Mouse (Mus musculus) hindbrain, embryonic 13.5 days (tissue): Measurements from ENCODE around the gene Aes. TPM values are rescaled to one million over a fixed set of nuclear protein-coding genes. Genes with fewer than 3 reads are reported as not detected.

Experiments used
- ATAC-seq: fragments of 200-750 bp; cut with Nextera tagmentation; 2 replicates; pipeline ENCODE4 v1.8.0; 2017; ENCODE audit warnings: moderate TSS enrichment; ENCODE audit not compliant: low FRiP score
- H3K27ac ChIP-seq: fragments of 300-500 bp; sonication (generic); 2 replicates; pipeline ENCODE4 v1.5.1; 2015; ENCODE audit warnings: inconsistent platforms, mild to moderate bottlenecking, moderate library complexity
- H3K27me3 ChIP-seq: fragments of 300-500 bp; sonication (generic); 2 replicates; pipeline ENCODE4 v1.6.1; 2015; ENCODE audit warnings: mild to moderate bottlenecking, inconsistent platforms
- H3K36me3 ChIP-seq: fragments of 300-500 bp; sonication (generic); 2 replicates; pipeline ENCODE4 v1.6.1; 2015; ENCODE audit warnings: mild to moderate bottlenecking, inconsistent platforms
- H3K4me1 ChIP-seq: fragments of 300-500 bp; sonication (generic); replicated peaks from 2 replicates; pipeline ENCODE4 v1.6.1; 2015; ENCODE audit warnings: inconsistent platforms
- H3K4me2 ChIP-seq: fragments of 300-500 bp; sonication (generic); 2 replicates; pipeline ENCODE4 v1.6.1; 2015; ENCODE audit warnings: inconsistent platforms, mild to moderate bottlenecking, moderate library complexity
- H3K4me3 ChIP-seq: fragments of 300-500 bp; sonication (generic); 2 replicates; pipeline ENCODE4 v1.5.1; 2015; ENCODE audit warnings: mild to moderate bottlenecking, inconsistent platforms
- H3K9ac ChIP-seq: fragments of 300-500 bp; sonication (generic); 2 replicates; pipeline ENCODE4 v1.6.1; 2015; ENCODE audit warnings: mild to moderate bottlenecking, inconsistent platforms
- H3K9me3 ChIP-seq: fragments of 300-500 bp; sonication (generic); 2 replicates; pipeline ENCODE4 v1.6.1; 2016; ENCODE audit warnings: inconsistent platforms
- WGBS: fragments of 180-500 bp; shearing (Covaris S2); methylation state at CpG from one replicate; pipeline ENCODE4 v1.1.7; 2015; 5-methylcytosine and 5-hydroxymethylcytosine counted together
- polyA plus RNA-seq: library from polyadenylated mRNA; unstranded; fragments of >200 nt; fragmentation: Nextera tagmentation; extraction: Ambion mirVana; gene quantifications from 2 replicates; pipeline ENCODE4 v1.2.1, GENCODE M21; 2015

The Aes gene
- polyA plus RNA-seq, 1 experiment from 2014 or later, result 545 TPM

- H3K4me1 ChIP-seq, result peaks cover 27% of the 10 kb centered on the region
- H3K4me3 ChIP-seq, result no peak overlapping the region
- H3K36me3 ChIP-seq, result peaks cover 3% of the 10 kb centered on the region; the same call in 1 of the 2 replicates
- no peak overlapping the region for H3K27ac ChIP-seq
- H3K27me3 ChIP-seq, result 0 out of 2 replicates have a peak, but pooled peaks cover 3% of the 10 kb centered on the region
- no peak overlapping the region for H3K4me2 ChIP-seq
- 93% methylated on average over 13 of the region's 13 CpGs for WGBS
- H3K9ac ChIP-seq, result 0 out of 2 replicates have a peak overlapping the region, but pooled peaks have one; percentile 24
- ATAC-seq, result no peak
- no peaks in the 10 kb centered on the region for H3K9me3 ChIP-seq
These were observed 12.3 kb upstream of the Aes start for GRCm38 (mm10) chr10:81546788-81547571.

- Histone ChIP-seq H3K4me1 (peaks cover 7% of the 10 kb centered on the region), H3K27ac (no peak overlapping the region), H3K4me3 (no peak overlapping the region), H3K36me3 (no peaks in the 10 kb centered on the region), H3K9ac (no peak overlapping the region; the same call in 1 of the 2 replicates), H3K4me2 (no peak overlapping the region), H3K9me3 (no peaks in the 10 kb centered on the region), H3K27me3 (0 out of 2 replicates have a peak, but pooled peaks cover 3% of the 10 kb centered on the region)
- no peak for ATAC-seq
- WGBS, result 74% methylated on average over 5 of the region's 5 CpGs
These were observed 10.3 kb upstream of the Aes start for GRCm38 (mm10) chr10:81548944-81549343.

- Histone ChIP-seq H3K4me1 (peaks cover 3% of the 10 kb centered on the region; the same call in 1 of the 2 replicates), H3K36me3 (no peaks in the 10 kb centered on the region), H3K9ac (no peak overlapping the region), H3K9me3 (no peaks in the 10 kb centered on the region), H3K4me2 (no peak overlapping the region), H3K4me3 (no peak overlapping the region), H3K27me3 (0 out of 2 replicates have a peak, but pooled peaks cover 3% of the 10 kb centered on the region), H3K27ac (no peak overlapping the region)
- 12% methylated on average over 7 of the region's 7 CpGs for WGBS
- no peak for ATAC-seq
These were observed 9.0 kb upstream of the Aes start for GRCm38 (mm10) chr10:81550257-81550656.

GRCm38 (mm10) chr10:81551597-81552102 is 7.6 kb upstream of the Aes start:
- Histone ChIP-seq H3K4me2 (no peak overlapping the region), H3K4me3 (no peak overlapping the region), H3K36me3 (no peaks in the 10 kb centered on the region), H3K9ac (no peak overlapping the region), H3K9me3 (no peaks in the 10 kb centered on the region), H3K27ac (no peak overlapping the region), H3K27me3 (0 out of 2 replicates have a peak, but pooled peaks cover 3% of the 10 kb centered on the region), H3K4me1 (no peaks in the 10 kb centered on the region)
- WGBS, result 6% methylated on average over 12 of the region's 12 CpGs
- peak; percentile 76 for ATAC-seq

- Histone ChIP-seq H3K27ac (no peak overlapping the region), H3K9me3 (no peaks in the 10 kb centered on the region), H3K27me3 (0 out of 2 replicates have a peak, but pooled peaks cover 3% of the 10 kb centered on the region), H3K9ac (no peak overlapping the region), H3K4me3 (no peak overlapping the region), H3K4me2 (no peak overlapping the region), H3K36me3 (no peaks in the 10 kb centered on the region), H3K4me1 (no peaks in the 10 kb centered on the region)
- 86% methylated on average over 5 of the region's 5 CpGs for WGBS
- no peak for ATAC-seq
These were observed 6.1 kb upstream of the Aes start for GRCm38 (mm10) chr10:81553232-81553631.

- H3K27ac ChIP-seq, result no peak overlapping the region
- H3K27me3 ChIP-seq, result no peaks in the 10 kb centered on the region
- ATAC-seq, result no peak
- no peak overlapping the region for H3K4me3 ChIP-seq
- 84% methylated on average over 6 of the region's 6 CpGs for WGBS
- H3K9me3 ChIP-seq, result no peaks in the 10 kb centered on the region
- H3K9ac ChIP-seq, result no peak overlapping the region
- H3K4me2 ChIP-seq, result no peak overlapping the region
- peaks cover 5% of the 10 kb centered on the region for H3K4me1 ChIP-seq
- no peaks in the 10 kb centered on the region for H3K36me3 ChIP-seq
These were observed 5.2 kb upstream of the Aes start for GRCm38 (mm10) chr10:81553807-81554755.

- H3K36me3 ChIP-seq, result peaks cover 3% of the 10 kb centered on the region
- no peak for ATAC-seq
- H3K9me3 ChIP-seq, result no peaks in the 10 kb centered on the region
- no peak overlapping the region for H3K9ac ChIP-seq
- peaks cover 18% of the 10 kb centered on the region for H3K4me1 ChIP-seq
- H3K27me3 ChIP-seq, result 0 out of 2 replicates have a peak, but pooled peaks cover under 1% of the 10 kb centered on the region
- H3K4me3 ChIP-seq, result no peak overlapping the region
- WGBS, result 78% methylated on average over 3 of the region's 3 CpGs
- H3K4me2 ChIP-seq, result no peak overlapping the region
- no peak overlapping the region for H3K27ac ChIP-seq
These were observed 3.0 kb upstream of the Aes start for GRCm38 (mm10) chr10:81556282-81556681.

GRCm38 (mm10) chr10:81557491-81557890 is 1.8 kb upstream of the Aes start:
- peaks cover 29% of the 10 kb centered on the region for H3K4me1 ChIP-seq
- ATAC-seq, result no peak
- H3K4me2 ChIP-seq, result no peak overlapping the region
- WGBS, result 48% methylated on average over 1 of the region's 1 CpGs
- no peak overlapping the region for H3K9ac ChIP-seq
- no peaks in the 10 kb centered on the region for H3K9me3 ChIP-seq
- H3K36me3 ChIP-seq, result peaks cover 13% of the 10 kb centered on the region
- no peak overlapping the region for H3K4me3 ChIP-seq
- 0 out of 2 replicates have a peak, but pooled peaks cover 2% of the 10 kb centered on the region for H3K27me3 ChIP-seq
- no peak overlapping the region for H3K27ac ChIP-seq

GRCm38 (mm10) chr10:81559627-81560539 is 595 bp downstream of the Aes start:
- Histone ChIP-seq H3K4me2 (peak overlapping the region; percentile 96), H3K27ac (peak overlapping the region; percentile 94), H3K9me3 (no peaks in the 10 kb centered on the region), H3K27me3 (peaks cover 20% of the 10 kb centered on the region), H3K4me3 (peak overlapping the region; percentile 88), H3K36me3 (peaks cover 24% of the 10 kb centered on the region), H3K9ac (peak overlapping the region; percentile 99), H3K4me1 (peaks cover 52% of the 10 kb centered on the region)
- ATAC-seq, result peak; percentile 52
- WGBS, result 1% methylated on average over 27 of the region's 36 CpGs

GRCm38 (mm10) chr10:81560719-81561459 is 1.6 kb downstream of the Aes start:
- Histone ChIP-seq H3K9me3 (no peaks in the 10 kb centered on the region), H3K9ac (peak overlapping the region; percentile 99), H3K4me1 (peaks cover 60% of the 10 kb centered on the region), H3K4me3 (peak overlapping the region; percentile 88), H3K4me2 (peak overlapping the region; percentile 96), H3K27ac (peak overlapping the region; percentile 94), H3K36me3 (peaks cover 34% of the 10 kb centered on the region), H3K27me3 (peaks cover 30% of the 10 kb centered on the region)
- no peak for ATAC-seq
- WGBS, result 24% methylated on average over 16 of the region's 16 CpGs

- no peak overlapping the region for H3K27ac ChIP-seq
- ATAC-seq, result no peak
- peaks cover 61% of the 10 kb centered on the region for H3K4me1 ChIP-seq
- peaks cover 46% of the 10 kb centered on the region for H3K27me3 ChIP-seq
- WGBS, result 78% methylated on average over 6 of the region's 6 CpGs
- peak overlapping the region; percentile 8; the same call in 1 of the 2 replicates for H3K4me2 ChIP-seq
- H3K9me3 ChIP-seq, result no peaks in the 10 kb centered on the region
- peak overlapping the region; percentile 19; the same call in 1 of the 2 replicates for H3K9ac ChIP-seq
- no peak overlapping the region for H3K4me3 ChIP-seq
- peaks cover 47% of the 10 kb centered on the region for H3K36me3 ChIP-seq
These were observed 3.1 kb downstream of the Aes start for GRCm38 (mm10) chr10:81562411-81562810.
